Mouse (Mus musculus): ENCODE results near the gene Hmgcs1. TPM values are rescaled to one million over a fixed set of nuclear protein-coding genes. Genes with fewer than 3 reads are reported as not detected.
"Not testable (repeated sequence)": the region's sequence is repeated elsewhere in the genome, so short reads cannot be mapped to it uniquely, and the experiment has no call there.

Hmgcs1 gene
- total RNA-seq, 2 experiments from 2014 or later: 30.7 to 30.9 TPM

- not testable (repeated sequence) for DNase-seq
Observed at GRCm38 (mm10) chr13:119706278-119706880, 16.2 kb downstream of the Hmgcs1 start.

- DNase-seq: no peak
Observed at GRCm38 (mm10) chr13:119706953-119707352, 16.8 kb downstream of the Hmgcs1 start.

- DNase-seq: no peak
Observed at GRCm38 (mm10) chr13:119707906-119708305, 17.7 kb downstream of the Hmgcs1 start.

- no peak for DNase-seq
Observed at GRCm38 (mm10) chr13:119708941-119709340, 18.8 kb downstream of the Hmgcs1 start.

GRCm38 (mm10) chr13:119709388-119710267 lies 19.4 kb downstream of the Hmgcs1 start:
- DNase-seq: no peak

GRCm38 (mm10) chr13:119710268-119710610 lies 20.1 kb downstream of the Hmgcs1 start:
- no peak for DNase-seq

GRCm38 (mm10) chr13:119712463-119712862 lies 22.3 kb downstream of the Hmgcs1 start:
- DNase-seq: no peak

GRCm38 (mm10) chr13:119713107-119713787 lies 23.1 kb downstream of the Hmgcs1 start:
- no peak for DNase-seq

- DNase-seq: no peak
Observed at GRCm38 (mm10) chr13:119713821-119714220, 23.6 kb downstream of the Hmgcs1 start.

- no peak for DNase-seq
Observed at GRCm38 (mm10) chr13:119716105-119716504, 25.9 kb downstream of the Hmgcs1 start.

- DNase-seq: no peak
Observed at GRCm38 (mm10) chr13:119722447-119722846, 32.3 kb downstream of the Hmgcs1 start.

- DNase-seq: no peak
Observed at GRCm38 (mm10) chr13:119723368-119723767, 33.2 kb downstream of the Hmgcs1 start.

- no peak for DNase-seq
Observed at GRCm38 (mm10) chr13:119724541-119724940, 34.4 kb downstream of the Hmgcs1 start.

- no peak for DNase-seq
Observed at GRCm38 (mm10) chr13:119727608-119728387, 37.6 kb downstream of the Hmgcs1 start.

- DNase-seq: no peak
Observed at GRCm38 (mm10) chr13:119729406-119729805, 39.2 kb downstream of the Hmgcs1 start.

- no peak for DNase-seq
Observed at GRCm38 (mm10) chr13:119731448-119731847, 41.3 kb downstream of the Hmgcs1 start.

- no peak for DNase-seq
Observed at GRCm38 (mm10) chr13:119741390-119742237, 51.4 kb downstream of the Hmgcs1 start.

GRCm38 (mm10) chr13:119742711-119743415 lies 52.7 kb downstream of the Hmgcs1 start:
- DNase-seq: no peak

- no peak for DNase-seq
Observed at GRCm38 (mm10) chr13:119743470-119743869, 53.3 kb downstream of the Hmgcs1 start.

- DNase-seq: no peak
Observed at GRCm38 (mm10) chr13:119746930-119747329, 56.8 kb downstream of the Hmgcs1 start.

Data from gastrocnemius, postnatal 25 days (tissue).